Mouse (Mus musculus): ENCODE measurements around the gene Herc2. TPM values are rescaled to one million over a fixed set of nuclear protein-coding genes. Genes with fewer than 3 reads are reported as not detected.
"Not testable (repeated sequence)": the region's sequence is repeated elsewhere in the genome, so short reads cannot be mapped to it uniquely, and the experiment has no call there.

Herc2 gene
- total RNA-seq (2022), result 100 to 1,000 TPM; 115 to 140 (median 125) TPM

DNA sequence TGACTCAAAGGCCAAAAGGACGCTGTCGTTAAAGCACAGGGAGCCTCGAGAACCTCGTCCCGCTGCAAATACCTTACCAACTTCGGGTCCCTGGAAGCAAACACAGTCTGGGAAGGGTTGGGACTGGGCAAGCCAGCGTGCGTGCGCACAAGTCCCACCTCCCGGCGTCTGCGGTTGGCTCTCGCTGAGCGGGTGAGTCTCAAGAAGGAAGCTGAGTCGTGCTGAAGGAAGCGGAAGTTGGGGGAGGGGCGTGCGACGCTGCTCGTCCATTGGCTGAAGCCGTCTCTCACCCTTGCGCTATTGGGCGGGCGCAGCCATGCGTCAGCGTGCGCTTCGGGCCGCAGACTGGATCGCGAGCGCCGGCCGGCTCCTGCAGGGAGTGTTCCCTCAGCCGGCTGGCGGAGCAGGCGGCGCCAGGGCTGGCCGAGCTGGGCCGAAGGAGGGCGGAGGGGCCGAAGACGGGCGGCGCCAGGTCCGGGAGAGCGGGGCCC is at the start of gene Herc2:
Gene Herc2, plus strand, starts transcription at position 366 of the 491 bp plus-strand sequence.
- DNase-seq (ENCODE audit: low spot score in 2 of 2), result peak; percentile 98 to 99

DNA sequence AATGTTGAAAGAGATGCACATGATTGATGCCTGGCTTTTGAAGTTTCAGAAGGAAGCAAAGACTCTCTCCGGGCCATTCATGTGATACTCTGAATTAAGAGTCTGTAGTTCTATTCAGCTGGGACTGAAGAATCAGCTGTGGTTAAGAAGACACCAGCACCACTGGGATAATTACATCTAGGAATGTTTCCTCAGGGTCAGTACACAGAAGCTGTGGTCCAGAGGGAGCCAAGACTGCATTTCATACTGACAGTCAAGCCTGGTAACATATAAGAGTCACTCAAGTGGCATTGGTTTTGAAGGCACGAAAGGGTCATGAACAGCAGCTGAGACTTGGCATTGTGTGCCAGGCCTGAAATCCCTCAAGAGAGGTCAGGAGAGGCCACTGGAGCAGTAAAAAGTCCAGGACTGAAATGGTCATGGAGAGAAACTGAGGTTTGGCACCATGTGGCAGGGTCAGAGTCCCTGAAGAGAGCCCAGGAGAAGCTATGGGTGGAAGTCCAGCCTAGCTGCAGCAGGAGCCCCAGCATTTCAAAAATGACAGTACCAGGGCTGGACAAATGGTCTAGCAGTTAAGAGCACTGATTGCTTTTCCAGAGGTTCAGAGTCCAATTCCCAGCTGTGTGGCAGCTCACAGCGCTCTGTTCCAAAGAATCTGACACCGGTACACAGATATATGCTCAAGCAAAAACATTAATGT is 39.5 kb upstream of the Herc2 start:
- DNase-seq (ENCODE audit: low spot score in 2 of 2), result no peak

GRCm38 (mm10) chr7:56011018-56011333 is 39.0 kb upstream of the Herc2 start:
- DNase-seq (ENCODE audit: low spot score in 2 of 2), result no peak

DNA sequence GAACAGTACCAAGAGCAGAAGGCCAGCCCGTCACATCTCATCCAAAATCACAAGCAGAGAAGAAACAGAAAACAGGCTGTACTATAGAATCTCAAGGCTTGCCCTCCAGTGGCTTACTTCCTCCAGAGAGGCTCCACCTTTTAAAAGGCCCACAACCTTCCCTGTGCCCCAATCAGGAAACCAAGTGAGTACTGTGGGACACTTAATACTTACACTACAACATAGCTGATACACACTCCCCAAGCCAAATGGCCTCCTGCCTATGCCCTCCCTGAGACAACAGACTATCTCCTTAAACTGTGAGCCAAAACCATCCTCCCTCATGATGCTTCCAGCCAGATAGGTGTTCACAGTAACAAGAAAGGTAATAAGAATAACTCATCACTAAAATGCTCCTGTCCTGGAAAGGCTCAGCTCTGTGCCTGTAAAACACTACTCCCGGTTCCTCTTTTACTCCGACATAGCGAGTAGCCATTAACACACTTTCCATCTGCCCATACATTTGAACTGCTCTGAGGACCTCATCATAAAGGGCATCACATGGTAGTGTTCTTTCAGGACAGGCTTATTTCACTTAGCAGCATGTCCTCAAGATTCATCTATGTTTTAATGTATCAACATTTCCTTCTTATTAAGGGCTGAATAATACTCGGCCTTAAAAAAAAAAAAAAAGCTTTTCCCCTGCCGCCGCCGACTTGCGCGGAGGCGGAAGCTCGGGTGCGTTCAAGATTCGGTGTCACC is 36.6 kb upstream of the Herc2 start:
- no peak for DNase-seq (ENCODE audit: low spot score in 2 of 2)

DNA sequence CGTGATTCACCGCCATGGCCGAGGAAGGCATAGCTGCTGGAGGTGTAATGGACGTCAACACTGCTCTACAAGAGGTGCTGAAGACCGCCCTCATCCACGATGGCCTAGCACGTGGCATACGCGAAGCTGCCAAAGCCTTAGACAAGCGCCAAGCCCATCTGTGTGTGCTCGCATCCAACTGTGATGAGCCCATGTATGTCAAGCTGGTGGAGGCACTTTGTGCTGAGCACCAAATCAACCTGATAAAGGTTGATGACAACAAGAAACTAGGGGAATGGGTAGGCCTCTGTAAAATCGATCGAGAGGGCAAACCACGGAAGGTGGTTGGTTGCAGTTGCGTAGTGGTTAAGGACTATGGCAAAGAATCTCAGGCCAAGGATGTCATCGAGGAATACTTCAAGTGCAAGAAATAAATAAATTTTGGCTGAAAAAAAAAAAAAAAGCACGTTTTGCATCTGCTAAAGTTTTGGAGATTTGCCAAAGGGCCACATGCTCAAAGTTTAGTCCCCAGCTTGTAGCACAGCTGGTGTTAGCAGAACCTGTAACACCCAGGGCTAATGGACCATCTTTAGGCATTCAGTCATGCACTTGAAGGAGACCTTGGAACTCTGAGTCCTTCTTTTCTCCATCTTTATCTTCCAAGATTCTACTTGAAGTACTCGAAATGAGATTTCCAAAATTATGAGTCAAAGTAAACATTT is 35.8 kb upstream of the Herc2 start:
- not testable (repeated sequence) for DNase-seq (ENCODE audit: low spot score in 2 of 2)

GRCm38 (mm10) chr7:56015172-56015571 is 34.8 kb upstream of the Herc2 start:
- no peak for DNase-seq (ENCODE audit: low spot score in 2 of 2)

- DNase-seq (ENCODE audit: low spot score in 2 of 2), result no peak
These were observed 34.2 kb upstream of the Herc2 start for GRCm38 (mm10) chr7:56015837-56016236.

DNA sequence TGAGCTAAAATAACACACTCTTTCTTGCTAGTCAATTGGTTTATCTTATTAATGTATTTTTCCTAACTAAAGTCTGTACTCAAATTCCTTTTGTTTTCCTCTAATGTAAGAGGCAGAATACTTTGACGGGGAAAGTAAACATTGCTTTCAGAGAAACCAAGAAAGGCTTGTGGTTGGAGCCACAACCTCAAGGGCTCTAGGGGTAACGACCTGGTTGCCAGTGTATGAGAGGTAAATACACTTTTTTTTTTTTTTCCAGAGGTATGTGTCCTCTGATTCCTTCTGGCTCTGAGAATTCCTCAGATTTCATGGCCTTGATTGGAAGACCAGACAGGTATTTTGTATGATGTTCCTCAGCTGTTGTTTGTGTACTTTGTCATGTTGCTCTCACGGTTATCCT is 32.2 kb upstream of the Herc2 start:
- DNase-seq (ENCODE audit: low spot score in 2 of 2), result no peak

- DNase-seq (ENCODE audit: low spot score in 2 of 2), result no peak
These were observed 31.5 kb upstream of the Herc2 start for GRCm38 (mm10) chr7:56018446-56018971.

DNA sequence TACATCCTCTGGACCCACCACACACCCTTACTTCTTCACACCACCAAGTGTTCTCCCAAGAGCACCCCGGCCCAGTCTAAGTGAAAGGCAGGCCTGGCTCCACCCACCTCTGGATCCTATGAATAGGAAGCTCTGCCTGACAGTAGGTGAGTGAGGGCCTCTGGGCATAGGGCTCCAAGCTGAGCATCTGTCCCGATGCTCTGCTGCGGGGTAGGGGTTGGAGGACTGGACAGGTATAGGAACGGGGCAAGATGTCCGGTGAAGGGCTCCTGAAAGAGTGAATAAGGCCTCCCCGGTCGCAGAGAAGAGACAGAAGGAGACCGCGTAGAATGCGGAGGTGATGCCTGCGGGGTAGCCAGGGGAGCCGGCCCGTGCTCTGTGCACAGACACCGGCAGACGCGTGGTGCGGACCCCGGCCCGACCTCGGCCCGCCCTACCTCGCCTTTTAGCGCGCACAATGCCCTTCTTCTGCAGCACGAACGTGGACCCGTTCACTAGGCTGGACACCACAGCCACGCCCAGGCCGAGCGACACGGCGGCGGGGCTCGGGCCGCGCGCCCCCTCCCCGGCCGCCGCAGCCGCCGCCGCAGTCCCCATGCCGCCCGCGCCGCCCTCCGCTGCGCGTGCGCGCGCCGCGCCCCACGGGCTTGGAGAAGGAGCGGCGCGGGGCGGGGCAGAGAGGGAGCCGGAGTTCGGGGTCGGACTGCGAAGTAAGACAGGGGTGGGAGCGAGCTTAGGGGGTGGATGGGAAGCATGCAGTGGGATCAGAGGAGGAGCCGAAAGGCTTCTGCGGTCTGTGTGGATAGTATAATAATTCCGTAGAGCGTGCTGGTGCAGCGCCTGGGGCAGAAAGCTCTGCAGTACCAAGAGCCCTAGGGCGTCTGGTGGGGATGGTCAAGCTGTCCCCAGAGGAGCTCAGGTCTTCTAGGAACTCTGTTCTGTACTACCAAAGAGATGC is 30.7 kb upstream of the Herc2 start:
- peak; percentile 54 to 61 for DNase-seq (ENCODE audit: low spot score in 2 of 2)

DNA sequence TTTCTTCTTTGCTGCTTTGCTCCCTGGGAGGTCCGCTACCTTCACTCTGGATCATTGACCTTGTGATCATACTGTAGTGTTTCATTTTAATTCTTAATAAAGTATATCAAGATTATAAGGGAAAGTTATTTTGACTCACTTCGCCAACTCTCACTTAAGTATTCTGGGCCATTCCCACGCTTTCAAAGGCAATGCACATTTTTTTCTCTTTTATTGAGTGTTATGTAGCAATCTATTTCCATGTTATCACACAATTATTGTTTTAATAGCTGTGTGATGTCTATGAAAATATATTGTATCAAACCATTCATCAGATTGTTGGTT is 30.1 kb upstream of the Herc2 start, which contains the start of gene Nipa1:
Gene Nipa1, minus strand, starts transcription at position 25 of the 324 bp plus-strand sequence.
- no peak for DNase-seq (ENCODE audit: low spot score in 2 of 2)

DNA sequence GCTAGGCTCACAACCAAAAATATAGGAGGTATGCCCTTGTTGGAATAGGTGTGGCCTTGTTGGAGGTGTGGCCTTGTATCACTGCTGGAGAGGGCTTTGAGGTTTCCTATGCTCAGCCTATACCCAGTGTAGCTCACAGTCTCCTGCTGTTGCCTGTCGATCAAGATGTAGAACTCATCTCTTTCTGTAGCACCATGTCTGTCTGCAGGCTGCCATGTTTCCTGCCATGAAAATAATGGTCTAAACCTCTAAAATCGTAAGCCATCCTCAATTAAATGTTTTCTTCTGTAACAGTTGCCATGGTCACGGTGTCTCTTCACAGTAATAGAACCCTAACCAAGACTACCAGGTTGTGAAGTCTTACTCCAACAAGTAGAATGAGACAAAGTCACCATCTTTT is 26.4 kb upstream of the Herc2 start:
- no peak for DNase-seq (ENCODE audit: low spot score in 2 of 2)

DNA sequence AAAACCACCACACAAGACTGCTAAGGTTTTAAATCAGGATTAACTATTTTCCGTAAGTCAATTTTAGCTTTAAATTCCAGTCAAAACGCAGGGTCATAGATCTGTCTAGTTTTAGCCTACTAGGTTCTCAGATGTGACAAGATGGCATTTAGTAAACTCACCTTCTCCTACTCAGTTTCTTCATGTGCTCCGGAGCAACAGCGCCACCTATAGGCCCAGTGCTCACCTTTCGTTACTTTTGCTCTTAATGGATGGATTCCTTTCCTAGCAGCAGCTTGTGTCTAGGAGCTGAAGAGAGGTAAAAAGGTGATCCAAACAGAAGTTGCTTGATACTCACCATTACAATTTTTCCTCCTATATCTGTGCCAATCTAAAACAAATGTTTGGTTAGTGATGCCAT is 7.6 kb upstream of the Herc2 start:
- DNase-seq (ENCODE audit: low spot score in 2 of 2), result peak; percentile 56 to 74

- no peak for DNase-seq (ENCODE audit: low spot score in 2 of 2)
These were observed 6.3 kb upstream of the Herc2 start for GRCm38 (mm10) chr7:56043577-56044266.

DNA sequence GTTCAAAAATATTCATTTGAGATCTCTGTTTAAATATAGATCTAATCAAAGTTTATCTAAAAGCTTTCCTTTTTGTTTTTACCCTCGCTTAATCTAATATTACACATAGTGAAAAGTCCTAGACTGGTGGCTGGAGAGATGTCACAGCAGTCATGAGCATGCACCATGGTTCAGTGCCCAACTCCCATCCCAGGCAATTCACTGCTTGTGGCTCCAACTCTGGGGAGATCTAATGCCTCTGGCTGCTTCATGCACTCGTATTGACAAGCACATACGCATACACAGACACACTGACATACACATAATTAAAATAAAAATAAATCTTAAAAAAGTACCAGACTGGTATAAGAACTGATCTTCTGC is 5.7 kb upstream of the Herc2 start:
- no peak for DNase-seq (ENCODE audit: low spot score in 2 of 2)

DNA sequence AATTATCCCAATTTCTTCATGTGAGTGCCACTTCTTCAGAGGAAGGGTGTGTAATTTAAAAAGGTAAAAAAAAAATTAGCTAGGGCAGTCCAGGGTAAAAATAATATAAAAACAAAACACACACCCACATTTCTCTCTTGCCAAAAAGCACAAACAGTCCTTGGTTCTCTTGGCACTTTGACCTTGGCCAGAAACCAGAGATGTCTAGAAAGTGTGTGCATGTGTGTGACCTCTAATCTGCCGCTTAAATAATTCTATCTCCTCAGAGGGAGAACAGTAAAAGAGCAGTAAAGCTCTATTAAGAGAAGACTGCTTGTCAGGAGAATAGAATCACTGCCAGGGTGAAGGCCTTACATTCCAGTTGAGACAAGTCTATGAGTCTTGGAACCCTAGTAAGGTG is 2.8 kb upstream of the Herc2 start:
- no peak for DNase-seq (ENCODE audit: low spot score in 2 of 2)

GRCm38 (mm10) chr7:56050487-56050911 is 503 bp downstream of the Herc2 start:
- DNase-seq (ENCODE audit: low spot score in 2 of 2), result peak in 1 of 2 experiments; percentile 21

- no peak for DNase-seq (ENCODE audit: low spot score in 2 of 2)
These were observed 3.0 kb downstream of the Herc2 start for GRCm38 (mm10) chr7:56052996-56053395.

DNA sequence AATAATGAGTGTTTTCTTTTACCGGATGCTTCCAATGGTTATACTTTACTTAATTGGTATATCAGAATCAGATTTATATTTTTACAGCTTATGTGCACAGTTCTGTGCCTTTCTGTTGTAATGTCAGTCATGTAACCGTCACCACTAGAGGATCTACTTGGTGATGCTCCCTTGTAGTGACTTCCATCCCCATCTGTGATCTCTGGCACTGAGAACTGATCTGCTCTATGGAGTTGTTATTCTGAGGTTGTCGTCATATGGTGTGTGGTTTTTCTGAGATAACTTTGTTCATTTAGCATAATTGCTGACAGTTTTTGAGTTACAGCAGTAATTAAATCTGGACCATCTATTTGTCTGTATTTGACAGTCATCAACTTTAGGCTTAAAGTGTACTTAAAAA is 5.3 kb downstream of the Herc2 start:
- no peak for DNase-seq (ENCODE audit: low spot score in 2 of 2)

GRCm38 (mm10) chr7:56064876-56065275 is 14.9 kb downstream of the Herc2 start:
- DNase-seq (ENCODE audit: low spot score in 2 of 2), result no peak
